Mouse (Mus musculus) cerebellum, adult 9-11 months (tissue): ENCODE measurements at regions not wholly inside any gene's neighbourhood (a gene's known extent, or its start where the extent isn't known, plus 50 kb on each side); places are given as distances from the start of the nearest gene placed in this dataset.
A peak's percentile ranks its signal among the peaks of the same experiment; 100 is the strongest.

Source experiments
- DNase-seq: peaks from one replicate; pipeline ENCODE4 v3.0.0; 2022

GRCm38 (mm10) chr13:39084544-39084943, 123.9 kb upstream of the Slc35b3 start:
- DNase-seq, result no peak

- DNase-seq, result no peak
Measured at GRCm38 (mm10) chr13:39074211-39074610, 113.5 kb upstream of the Slc35b3 start.

GRCm38 (mm10) chr13:39032263-39032662, 71.6 kb upstream of the Slc35b3 start:
- no peak for DNase-seq

GRCm38 (mm10) chr13:39020168-39020567, 59.5 kb upstream of the Slc35b3 start:
- no peak for DNase-seq

GRCm38 (mm10) chr13:39011696-39012095, 51.0 kb upstream of the Slc35b3 start:
- peak; percentile 82 for DNase-seq
